Mouse (Mus musculus): ENCODE measurements around the gene Dusp10. TPM values are rescaled to one million over a fixed set of nuclear protein-coding genes. Genes with fewer than 3 reads are reported as not detected.

Gene Dusp10
- polyA plus RNA-seq, 1 experiment from 2014 or later, result 6.6 TPM

DNA sequence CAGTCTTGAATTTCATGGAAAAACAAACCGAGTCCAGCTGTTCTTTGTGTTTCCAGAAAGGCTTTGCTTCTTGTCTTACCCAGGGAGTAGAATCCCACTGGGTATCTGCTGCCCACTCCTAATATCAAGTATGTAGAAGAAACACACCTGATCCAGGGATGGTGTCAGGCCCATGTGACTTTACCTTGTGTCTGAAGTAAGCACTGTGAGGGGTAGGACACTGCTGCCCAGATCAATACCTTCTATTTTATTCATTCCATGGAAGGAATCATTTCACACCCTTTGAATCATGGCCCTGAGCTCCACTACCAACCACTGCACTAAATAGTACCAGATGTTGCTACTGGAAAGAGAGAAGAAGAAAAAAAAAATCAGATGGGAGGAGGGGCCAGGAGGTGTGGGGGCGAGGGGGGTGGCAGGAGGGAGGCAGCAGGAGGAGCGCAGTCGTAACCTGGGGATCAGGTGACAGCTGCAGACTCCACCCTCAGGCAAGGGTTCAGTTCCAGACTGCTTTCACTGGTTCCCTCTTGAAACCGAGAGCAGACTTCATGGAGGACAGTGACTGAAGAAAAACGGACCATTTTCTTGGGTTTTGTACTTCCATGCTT is 33.1 kb downstream of the Dusp10 start:
- H3K4me2 ChIP-seq (replicated peaks), result no peak overlapping the region
- no peak overlapping the region for H3K9ac ChIP-seq
- ATAC-seq (ENCODE audit: low FRiP score, low read depth), result no peak
- no peaks in the 10 kb centered on the region for H3K9me3 ChIP-seq
- no peak overlapping the region for H3K4me3 ChIP-seq
- no peaks in the 10 kb centered on the region for H3K36me3 ChIP-seq
- no peaks in the 10 kb centered on the region; the same call in 1 of the 2 replicates for H3K4me1 ChIP-seq
- no peaks in the 10 kb centered on the region for H3K27me3 ChIP-seq (replicated peaks)
- no peak overlapping the region for H3K27ac ChIP-seq
- 62% methylated on average over 6 of the region's 6 CpGs for WGBS

DNA sequence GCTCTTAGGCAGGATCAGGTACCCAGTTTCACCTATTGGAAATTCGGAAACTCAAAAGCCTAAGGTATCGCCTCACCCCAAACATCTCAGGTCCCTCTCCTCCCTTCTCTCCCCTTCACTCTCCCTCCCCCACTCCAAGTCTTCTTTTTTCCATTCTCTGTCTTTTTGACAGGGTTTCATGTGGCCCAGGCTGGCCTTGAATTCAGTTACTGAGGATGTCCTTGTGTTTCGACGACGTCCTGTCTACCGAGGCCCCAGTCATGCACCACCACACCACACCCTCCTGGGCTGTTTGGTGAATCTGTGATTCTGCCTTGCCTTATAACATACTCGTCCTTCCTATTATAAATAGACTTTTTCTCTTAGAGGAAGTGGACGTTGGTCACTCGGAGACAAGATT is 34.7 kb downstream of the Dusp10 start:
- no peaks in the 10 kb centered on the region for H3K9me3 ChIP-seq
- H3K4me1 ChIP-seq, result no peaks in the 10 kb centered on the region; the same call in 1 of the 2 replicates
- no peak for ATAC-seq (ENCODE audit: low FRiP score, low read depth)
- H3K4me3 ChIP-seq, result no peak overlapping the region
- no peak overlapping the region for H3K27ac ChIP-seq
- WGBS, result 93% methylated on average over 9 of the region's 9 CpGs
- no peak overlapping the region for H3K4me2 ChIP-seq (replicated peaks)
- H3K36me3 ChIP-seq, result no peaks in the 10 kb centered on the region
- H3K9ac ChIP-seq, result no peak overlapping the region
- H3K27me3 ChIP-seq (replicated peaks), result no peaks in the 10 kb centered on the region

DNA sequence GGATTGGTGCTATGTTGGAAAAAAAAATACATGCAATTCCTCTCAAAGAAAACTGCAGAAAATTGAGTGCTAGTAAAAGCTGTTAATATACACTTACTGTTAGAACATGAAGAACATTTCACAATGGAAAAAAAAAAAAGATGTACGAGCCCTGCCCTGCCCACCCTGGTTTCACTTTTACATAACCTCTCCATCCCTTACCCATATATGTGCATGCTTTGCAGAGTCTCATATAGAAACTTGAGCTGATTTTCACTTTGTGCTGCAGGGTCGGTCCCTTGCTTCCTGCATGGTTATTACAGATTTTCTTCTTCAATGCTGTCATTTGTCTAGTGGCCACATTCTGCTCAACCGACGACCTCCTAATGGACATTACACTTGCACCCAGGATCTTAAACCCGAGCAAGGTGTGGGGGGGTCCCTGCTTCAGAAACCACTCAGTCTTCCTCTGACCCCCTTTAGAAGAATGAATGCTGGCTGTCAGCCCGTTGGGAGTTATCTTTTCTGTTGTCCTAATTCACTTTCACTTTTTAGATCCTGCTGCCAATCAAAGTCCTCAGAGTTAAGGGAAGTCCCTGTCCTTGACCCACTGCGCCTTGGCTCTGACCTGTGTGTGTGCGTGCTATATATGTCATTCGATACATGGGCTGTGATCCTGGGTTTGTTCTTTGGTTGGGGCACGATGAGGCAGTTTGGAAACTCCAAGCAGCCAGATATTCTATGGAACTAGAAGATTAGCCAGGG is 35.7 kb downstream of the Dusp10 start:
- ATAC-seq (ENCODE audit: low FRiP score, low read depth), result no peak
- Histone ChIP-seq H3K27me3 (replicated peaks) (no peaks in the 10 kb centered on the region), H3K4me3 (no peak overlapping the region), H3K4me1 (no peaks in the 10 kb centered on the region; the same call in 1 of the 2 replicates), H3K36me3 (no peaks in the 10 kb centered on the region), H3K27ac (no peak overlapping the region), H3K4me2 (replicated peaks) (no peak overlapping the region), H3K9me3 (no peaks in the 10 kb centered on the region), H3K9ac (no peak overlapping the region)
- 86% methylated on average over 10 of the region's 10 CpGs for WGBS

DNA sequence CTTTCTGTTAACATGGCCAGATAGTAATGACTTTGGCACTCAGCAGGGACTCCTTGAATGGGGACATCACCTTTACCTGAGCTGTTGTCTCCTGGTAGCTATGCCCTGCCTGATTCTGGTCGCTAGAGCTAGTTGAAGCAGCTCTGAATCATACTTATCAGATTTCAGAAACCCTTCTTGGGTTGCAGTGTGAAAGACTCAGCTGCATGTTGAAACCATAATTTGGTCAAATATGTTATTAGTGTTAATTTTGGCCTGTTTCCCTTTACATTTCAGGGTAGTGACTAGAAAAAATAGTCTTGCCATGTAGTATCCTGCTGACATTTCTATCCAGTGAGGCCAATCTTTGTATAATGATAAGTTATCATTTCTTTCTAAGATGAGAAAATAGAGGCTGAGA is 38.2 kb downstream of the Dusp10 start:
- ATAC-seq (ENCODE audit: low FRiP score, low read depth), result no peak
- Histone ChIP-seq H3K9ac (no peak overlapping the region), H3K36me3 (no peaks in the 10 kb centered on the region), H3K4me3 (no peak overlapping the region), H3K4me1 (no peaks in the 10 kb centered on the region), H3K27me3 (replicated peaks) (no peaks in the 10 kb centered on the region), H3K27ac (no peak overlapping the region), H3K9me3 (no peaks in the 10 kb centered on the region), H3K4me2 (replicated peaks) (no peak overlapping the region)
- 75% methylated on average over 1 of the region's 1 CpGs for WGBS

DNA sequence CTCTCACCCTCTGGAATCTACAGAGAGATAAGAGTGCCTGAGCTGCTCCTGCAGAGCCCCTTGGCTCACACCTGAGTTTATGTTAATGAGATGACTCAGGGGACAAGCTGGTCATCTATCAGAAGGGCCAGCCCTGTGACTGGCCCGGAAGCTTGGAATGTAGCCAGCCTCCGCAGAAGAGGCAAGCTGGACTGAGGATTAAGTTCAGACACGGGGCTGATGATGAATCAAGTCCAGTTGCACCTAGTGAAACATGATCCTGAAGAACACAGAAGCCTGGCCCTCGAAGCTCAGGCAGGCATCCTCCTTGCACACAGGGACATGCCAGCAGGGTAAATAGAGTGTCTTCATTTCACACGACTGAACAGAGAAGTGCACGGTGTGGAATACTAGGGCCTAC is 38.7 kb downstream of the Dusp10 start:
- Histone ChIP-seq H3K27me3 (replicated peaks) (no peaks in the 10 kb centered on the region), H3K4me3 (no peak overlapping the region), H3K9me3 (no peaks in the 10 kb centered on the region), H3K27ac (no peak overlapping the region), H3K4me1 (no peaks in the 10 kb centered on the region), H3K9ac (no peak overlapping the region), H3K36me3 (no peaks in the 10 kb centered on the region), H3K4me2 (replicated peaks) (no peak overlapping the region)
- no peak for ATAC-seq (ENCODE audit: low FRiP score, low read depth)
- WGBS, result 57% methylated on average over 6 of the region's 6 CpGs

DNA sequence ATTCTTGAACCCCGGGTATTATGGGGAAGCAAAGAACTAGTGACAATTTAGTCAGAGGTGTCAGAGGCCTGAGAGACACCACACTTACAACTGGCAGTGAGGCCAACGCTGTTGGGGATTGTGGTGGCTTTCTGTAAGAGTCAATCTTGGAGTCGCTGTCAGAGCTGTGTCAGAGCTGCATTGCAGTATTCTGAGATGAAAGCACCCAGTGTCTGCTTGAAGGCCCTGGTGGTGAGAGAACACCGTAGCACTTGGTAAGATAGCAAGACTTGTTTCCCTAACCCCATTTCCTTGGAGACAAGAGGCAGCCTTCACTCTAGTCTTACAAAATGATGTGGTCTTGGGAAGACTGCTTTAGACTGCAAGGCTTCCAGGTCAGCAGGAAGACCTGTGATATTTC is 39.2 kb downstream of the Dusp10 start:
- WGBS, result 81% methylated on average over 4 of the region's 4 CpGs
- Histone ChIP-seq H3K9ac (no peak overlapping the region), H3K36me3 (no peaks in the 10 kb centered on the region), H3K4me1 (no peaks in the 10 kb centered on the region), H3K27me3 (replicated peaks) (no peaks in the 10 kb centered on the region), H3K9me3 (no peaks in the 10 kb centered on the region), H3K4me3 (no peak overlapping the region), H3K27ac (no peak overlapping the region), H3K4me2 (replicated peaks) (no peak overlapping the region)
- ATAC-seq (ENCODE audit: low FRiP score, low read depth), result no peak

DNA sequence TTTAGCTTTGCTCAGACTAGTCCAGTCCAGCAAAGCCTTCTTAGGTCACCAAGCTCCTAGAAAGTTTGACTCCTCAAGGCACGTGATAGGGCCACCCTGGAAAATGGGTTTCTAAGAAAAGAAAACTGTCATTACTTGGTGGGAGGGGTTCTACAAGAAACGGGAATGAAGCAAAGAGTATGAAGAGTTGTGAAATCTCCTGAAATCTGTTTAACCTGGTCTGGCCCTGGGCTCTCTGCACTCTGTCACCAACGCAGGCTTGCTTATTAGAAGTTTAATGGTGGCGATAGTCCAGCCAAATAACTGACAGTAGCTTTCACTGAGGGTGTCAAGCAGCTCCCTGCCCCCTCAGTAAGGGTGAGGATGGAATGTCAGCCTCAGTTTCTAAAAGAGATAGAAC is 40.0 kb downstream of the Dusp10 start:
- 88% methylated on average over 4 of the region's 4 CpGs for WGBS
- Histone ChIP-seq H3K4me1 (no peaks in the 10 kb centered on the region), H3K4me2 (replicated peaks) (no peak overlapping the region), H3K27me3 (replicated peaks) (no peaks in the 10 kb centered on the region), H3K36me3 (no peaks in the 10 kb centered on the region), H3K4me3 (no peak overlapping the region), H3K27ac (no peak overlapping the region), H3K9me3 (no peaks in the 10 kb centered on the region), H3K9ac (no peak overlapping the region)
- no peak for ATAC-seq (ENCODE audit: low FRiP score, low read depth)

DNA sequence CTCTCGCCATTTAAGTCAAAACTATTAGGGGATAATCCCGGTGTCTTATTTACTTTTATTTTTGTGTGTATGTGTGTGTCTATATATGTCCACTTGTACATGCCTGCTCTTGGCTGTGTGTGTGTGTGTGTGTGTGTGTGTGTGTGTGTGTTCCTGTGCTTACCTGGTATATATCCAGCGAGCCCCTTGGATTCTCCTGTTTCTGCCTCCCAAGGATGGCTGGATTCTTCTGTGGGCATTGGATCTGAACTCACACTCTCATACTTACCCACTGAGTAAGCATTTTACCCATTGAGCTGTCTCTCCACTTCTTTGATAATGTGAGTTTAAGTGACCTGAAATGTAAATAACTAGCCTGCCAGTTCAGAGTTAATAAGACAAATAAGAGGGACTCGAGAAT is 40.6 kb downstream of the Dusp10 start:
- H3K9me3 ChIP-seq, result no peaks in the 10 kb centered on the region
- no peak overlapping the region for H3K4me3 ChIP-seq
- no peak overlapping the region for H3K4me2 ChIP-seq (replicated peaks)
- no peaks in the 10 kb centered on the region for H3K4me1 ChIP-seq
- no peak overlapping the region for H3K27ac ChIP-seq
- WGBS, result 92% methylated on average over 4 of the region's 4 CpGs
- ATAC-seq (ENCODE audit: low FRiP score, low read depth), result no peak
- no peaks in the 10 kb centered on the region for H3K36me3 ChIP-seq
- H3K27me3 ChIP-seq (replicated peaks), result no peaks in the 10 kb centered on the region
- no peak overlapping the region for H3K9ac ChIP-seq

DNA sequence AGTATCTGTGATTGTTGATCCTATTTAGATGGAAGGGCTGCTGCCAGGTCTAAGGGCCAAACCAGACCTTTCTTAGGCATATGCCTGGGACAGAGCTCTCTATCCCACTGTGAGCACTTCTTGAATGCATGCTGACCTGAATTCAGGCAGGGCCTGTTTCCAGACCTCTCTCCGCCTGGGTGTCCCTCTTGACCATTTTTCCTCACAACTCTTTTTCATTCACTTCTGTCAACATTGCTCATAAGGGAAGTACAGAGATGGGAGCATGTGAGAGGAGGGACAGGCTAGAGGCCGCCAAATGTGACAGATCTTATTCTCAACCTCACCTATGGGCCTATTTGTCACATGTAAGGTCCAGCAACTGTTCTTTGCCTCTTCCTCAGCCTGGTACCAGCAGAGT is 41.1 kb downstream of the Dusp10 start:
- no peaks in the 10 kb centered on the region for H3K9me3 ChIP-seq
- H3K27ac ChIP-seq, result no peak overlapping the region
- WGBS, result 95% methylated on average over 2 of the region's 2 CpGs
- H3K9ac ChIP-seq, result no peak overlapping the region
- H3K36me3 ChIP-seq, result no peaks in the 10 kb centered on the region
- H3K4me3 ChIP-seq, result no peak overlapping the region
- H3K27me3 ChIP-seq (replicated peaks), result no peaks in the 10 kb centered on the region
- H3K4me2 ChIP-seq (replicated peaks), result no peak overlapping the region
- no peaks in the 10 kb centered on the region for H3K4me1 ChIP-seq
- no peak for ATAC-seq (ENCODE audit: low FRiP score, low read depth)

DNA sequence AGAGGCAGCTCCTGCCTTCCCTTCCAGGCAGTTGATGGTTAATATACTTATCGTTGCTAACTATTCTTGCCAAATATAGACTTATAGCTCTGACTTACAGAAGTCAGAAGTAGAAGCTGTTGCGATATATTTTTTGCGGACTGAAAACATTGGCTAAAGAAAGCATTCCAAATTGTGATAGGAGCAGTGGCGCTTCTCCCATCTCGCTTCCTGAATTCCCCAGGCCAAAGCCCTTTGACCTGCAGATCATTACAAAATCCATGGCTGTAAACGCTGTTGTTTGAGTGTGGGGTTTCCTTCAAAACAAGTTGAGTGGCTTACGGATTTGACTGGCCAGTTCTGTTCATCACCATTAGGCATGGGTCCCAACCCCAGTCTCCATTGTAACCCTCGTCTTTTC is 45.1 kb downstream of the Dusp10 start:
- no peak overlapping the region for H3K9ac ChIP-seq
- H3K4me3 ChIP-seq, result no peak overlapping the region
- ATAC-seq (ENCODE audit: low FRiP score, low read depth), result no peak
- H3K4me1 ChIP-seq, result no peaks in the 10 kb centered on the region
- no peaks in the 10 kb centered on the region for H3K36me3 ChIP-seq
- WGBS, result 87% methylated on average over 8 of the region's 8 CpGs
- H3K27me3 ChIP-seq (replicated peaks), result no peaks in the 10 kb centered on the region
- H3K9me3 ChIP-seq, result no peaks in the 10 kb centered on the region
- H3K4me2 ChIP-seq (replicated peaks), result no peak overlapping the region
- no peak overlapping the region for H3K27ac ChIP-seq

DNA sequence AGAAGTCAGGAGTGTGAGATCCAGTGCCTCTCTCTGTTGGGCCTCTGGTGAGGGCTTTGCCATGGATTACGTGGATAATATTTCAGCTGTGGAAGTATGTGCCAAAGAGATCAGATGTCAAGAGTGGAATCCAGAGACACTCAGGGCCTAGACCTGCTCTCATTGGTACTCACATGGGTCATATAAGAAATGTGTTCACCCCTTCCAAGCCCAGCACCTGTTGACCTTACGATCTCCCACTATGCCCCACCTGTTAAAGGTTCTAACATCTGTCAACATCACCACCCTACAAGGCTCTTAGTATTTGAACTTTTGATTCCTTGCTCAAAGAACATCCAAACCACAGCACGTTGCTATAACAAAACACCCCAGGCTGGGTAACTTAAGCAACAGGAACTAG is 46.7 kb downstream of the Dusp10 start:
- H3K9ac ChIP-seq, result no peak overlapping the region
- H3K9me3 ChIP-seq, result no peaks in the 10 kb centered on the region
- no peaks in the 10 kb centered on the region for H3K27me3 ChIP-seq (replicated peaks)
- 87% methylated on average over 3 of the region's 3 CpGs for WGBS
- H3K4me2 ChIP-seq (replicated peaks), result no peak overlapping the region
- no peak for ATAC-seq (ENCODE audit: low FRiP score, low read depth)
- H3K36me3 ChIP-seq, result no peaks in the 10 kb centered on the region
- no peak overlapping the region for H3K27ac ChIP-seq
- no peaks in the 10 kb centered on the region for H3K4me1 ChIP-seq
- no peak overlapping the region for H3K4me3 ChIP-seq

DNA sequence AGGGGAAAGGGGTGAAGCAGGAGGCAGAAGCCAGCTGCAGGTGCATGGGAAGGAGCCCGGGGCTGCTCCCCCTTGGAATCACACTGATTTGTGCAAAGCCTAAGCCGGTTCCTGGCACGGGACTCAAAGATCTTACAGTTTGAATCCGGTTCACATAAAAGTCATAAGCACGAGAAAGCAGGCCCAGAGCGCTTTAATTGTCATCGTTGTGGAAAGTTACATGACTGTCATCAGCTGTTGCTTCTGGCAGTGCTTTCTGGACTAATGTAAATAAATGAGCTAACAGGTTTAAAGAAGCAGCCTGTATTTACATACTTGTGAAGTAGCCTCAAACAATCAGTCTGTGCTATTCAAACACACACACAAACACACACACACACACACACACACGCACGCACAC is 47.3 kb downstream of the Dusp10 start:
- no peak for ATAC-seq (ENCODE audit: low FRiP score, low read depth)
- Histone ChIP-seq H3K4me3 (no peak overlapping the region), H3K9me3 (no peaks in the 10 kb centered on the region), H3K4me1 (0 out of 2 replicates have a peak, but pooled peaks cover under 1% of the 10 kb centered on the region), H3K4me2 (replicated peaks) (no peak overlapping the region), H3K27me3 (replicated peaks) (no peaks in the 10 kb centered on the region), H3K36me3 (no peaks in the 10 kb centered on the region), H3K9ac (no peak overlapping the region), H3K27ac (no peak overlapping the region)
- WGBS, result 90% methylated on average over 9 of the region's 9 CpGs

All from neural tube, embryonic 12.5 days (tissue).